Mouse (Mus musculus): ENCODE data around the gene Stim2.

Gene Stim2

GRCm38 (mm10) chr5:53998146-53998742, at the start of gene Stim2:
Gene Stim2, plus strand, starts transcription at chr5:53998499.
- DNase-seq (ENCODE audit: low spot score in 2 of 2): peak; percentile 89 to 97

- DNase-seq (ENCODE audit: low spot score in 2 of 2): no peak
These were observed 49.6 kb upstream of the Stim2 start for GRCm38 (mm10) chr5:53948606-53949266.

- no peak for DNase-seq (ENCODE audit: low spot score in 2 of 2)
These were observed 48.1 kb upstream of the Stim2 start for GRCm38 (mm10) chr5:53950189-53950588.

GRCm38 (mm10) chr5:53953216-53953615, 45.1 kb upstream of the Stim2 start:
- no peak for DNase-seq (ENCODE audit: low spot score in 2 of 2)

GRCm38 (mm10) chr5:53953797-53954196, 44.5 kb upstream of the Stim2 start:
- no peak for DNase-seq (ENCODE audit: low spot score in 2 of 2)

GRCm38 (mm10) chr5:53955966-53956365, 42.3 kb upstream of the Stim2 start:
- DNase-seq (ENCODE audit: low spot score in 2 of 2): no peak

- DNase-seq (ENCODE audit: low spot score in 2 of 2): no peak
These were observed 41.6 kb upstream of the Stim2 start for GRCm38 (mm10) chr5:53956396-53957314.

GRCm38 (mm10) chr5:53957348-53957747, 41.0 kb upstream of the Stim2 start:
- no peak for DNase-seq (ENCODE audit: low spot score in 2 of 2)

GRCm38 (mm10) chr5:53961229-53961628, 37.1 kb upstream of the Stim2 start:
- no peak for DNase-seq (ENCODE audit: low spot score in 2 of 2)

- DNase-seq (ENCODE audit: low spot score in 2 of 2): no peak
These were observed 36.3 kb upstream of the Stim2 start for GRCm38 (mm10) chr5:53961830-53962515.

- no peak for DNase-seq (ENCODE audit: low spot score in 2 of 2)
These were observed 32.6 kb upstream of the Stim2 start for GRCm38 (mm10) chr5:53965656-53966055.

GRCm38 (mm10) chr5:53967560-53967959, 30.7 kb upstream of the Stim2 start:
- DNase-seq (ENCODE audit: low spot score in 2 of 2): no peak

- DNase-seq (ENCODE audit: low spot score in 2 of 2): no peak
These were observed 28.1 kb upstream of the Stim2 start for GRCm38 (mm10) chr5:53970178-53970577.

- DNase-seq (ENCODE audit: low spot score in 2 of 2): no peak
These were observed 27.1 kb upstream of the Stim2 start for GRCm38 (mm10) chr5:53971201-53971600.

GRCm38 (mm10) chr5:53972905-53973304, 25.4 kb upstream of the Stim2 start:
- no peak for DNase-seq (ENCODE audit: low spot score in 2 of 2)

GRCm38 (mm10) chr5:53976497-53976896, 21.8 kb upstream of the Stim2 start:
- no peak for DNase-seq (ENCODE audit: low spot score in 2 of 2)

- no peak for DNase-seq (ENCODE audit: low spot score in 2 of 2)
These were observed 21.2 kb upstream of the Stim2 start for GRCm38 (mm10) chr5:53977060-53977459.

GRCm38 (mm10) chr5:53983358-53983757, 14.9 kb upstream of the Stim2 start:
- DNase-seq (ENCODE audit: low spot score in 2 of 2): no peak

GRCm38 (mm10) chr5:53985632-53986031, 12.7 kb upstream of the Stim2 start:
- no peak for DNase-seq (ENCODE audit: low spot score in 2 of 2)

GRCm38 (mm10) chr5:53987496-53987895, 10.8 kb upstream of the Stim2 start:
- no peak for DNase-seq (ENCODE audit: low spot score in 2 of 2)

GRCm38 (mm10) chr5:53988053-53988452, 10.2 kb upstream of the Stim2 start:
- no peak for DNase-seq (ENCODE audit: low spot score in 2 of 2)

GRCm38 (mm10) chr5:53992616-53993015, 5.7 kb upstream of the Stim2 start:
- DNase-seq (ENCODE audit: low spot score in 2 of 2): peak in 1 of 2 experiments; percentile 63

Data from cerebellum, postnatal 4 days (tissue).